Mouse (Mus musculus) MEL-GATA-1-ER (cell line): ENCODE results near the gene Slc25a36.

Experiments
- DNase-seq: peaks from one replicate; pipeline ENCODE4 v3.0.0-alpha.2; 2012; ENCODE audit warnings: low read depth; ENCODE audit errors: extremely low read depth

Slc25a36 gene

DNA sequence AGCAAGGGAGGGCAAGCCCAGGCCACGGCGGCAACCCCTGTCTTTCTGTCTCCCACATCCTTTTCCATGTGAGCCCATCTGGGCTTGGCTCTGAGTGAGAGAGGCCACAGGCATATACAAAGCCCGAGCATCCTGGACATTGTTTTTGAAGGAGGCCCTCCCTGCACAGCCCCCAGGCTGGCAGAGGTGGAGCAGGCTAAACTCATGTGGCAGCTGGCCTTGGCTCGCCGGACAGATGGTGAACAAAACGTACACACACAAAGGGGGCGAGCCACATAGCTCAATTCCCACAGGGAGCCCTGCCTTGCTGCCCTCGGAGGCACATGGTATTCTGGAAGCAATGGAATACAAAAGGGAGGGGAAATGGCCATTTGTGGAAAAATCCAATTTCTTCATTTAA is 59.8 kb downstream of the Slc25a36 start:
- no peak for DNase-seq

GRCm38 (mm10) chr9:97046240-97046639 is 64.7 kb downstream of the Slc25a36 start:
- DNase-seq, result no peak

DNA sequence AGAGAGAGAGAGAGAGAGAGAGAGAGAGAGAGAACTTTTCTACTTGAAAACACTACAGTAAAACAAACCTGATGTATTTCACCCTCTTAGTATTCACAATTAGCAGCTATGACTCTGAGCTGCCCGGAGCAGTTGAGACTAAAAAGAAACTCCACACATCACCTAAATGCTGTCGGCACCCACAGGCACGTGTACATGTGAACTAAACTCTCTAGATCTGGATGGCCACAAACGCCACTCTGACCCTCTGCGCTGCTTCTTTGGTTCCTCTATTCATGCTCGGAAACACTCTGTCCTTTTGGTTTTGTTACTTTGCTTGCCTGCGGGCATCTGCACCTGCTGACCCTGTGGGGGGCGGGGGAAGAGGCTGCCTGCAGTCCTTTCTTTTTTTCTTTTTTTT is 69.3 kb downstream of the Slc25a36 start:
- no peak for DNase-seq

GRCm38 (mm10) chr9:97038010-97038409 is 72.9 kb downstream of the Slc25a36 start:
- no peak for DNase-seq

GRCm38 (mm10) chr9:97036656-97037055 is 74.3 kb downstream of the Slc25a36 start:
- DNase-seq, result no peak

DNA sequence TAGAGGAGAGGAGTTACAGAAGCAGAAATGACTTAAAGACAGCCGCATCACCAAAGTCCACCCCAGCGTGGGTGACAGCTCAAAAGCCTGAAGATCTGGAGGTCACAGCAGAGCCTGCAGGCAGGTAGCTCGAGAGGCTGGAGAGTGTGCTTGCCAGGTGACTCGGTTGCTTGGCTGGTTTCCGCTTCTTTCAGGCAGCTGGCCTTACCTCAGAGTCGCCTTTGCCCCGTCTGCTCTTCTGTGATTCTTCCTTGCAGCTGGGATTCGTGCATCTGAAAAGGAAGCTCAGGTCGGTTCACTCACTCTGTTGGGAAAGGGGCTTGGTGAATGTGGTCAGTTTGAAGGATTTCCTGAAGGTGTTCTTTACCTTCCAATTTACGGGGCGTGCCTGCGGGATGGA is 83.6 kb downstream of the Slc25a36 start:
- no peak for DNase-seq

DNA sequence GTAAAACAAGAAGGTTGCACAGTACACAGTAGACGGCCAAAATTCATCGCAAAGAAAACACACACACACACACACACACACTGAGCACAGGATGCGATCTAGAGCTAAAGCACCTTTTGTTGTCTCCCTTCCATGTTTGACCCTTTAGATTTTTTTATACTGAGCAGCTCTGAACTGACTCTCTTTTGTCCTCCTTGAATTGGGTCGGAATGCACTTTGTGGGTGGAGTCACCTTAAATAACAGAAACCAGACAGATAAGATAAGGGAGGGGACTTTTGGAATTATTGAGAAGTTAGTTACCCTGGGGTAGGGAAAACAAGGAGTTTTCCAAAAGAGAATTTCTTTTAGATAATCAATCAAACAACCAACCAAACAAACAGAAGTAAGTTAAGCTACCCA is 85.0 kb downstream of the Slc25a36 start:
- no peak for DNase-seq
